Mouse (Mus musculus): ENCODE results near the gene Kif2c.

GRCm38 (mm10) chr4:117220741-117221515, 38.5 kb upstream of the Kif2c start:
- TF ChIP-seq POLR2A (IDR thresholded peaks at IDR 0.05; ENCODE audit: insufficient read depth, low read depth, low read length) (no peak), CTCF (IDR thresholded peaks at IDR 0.05) (no peak)
